Mouse (Mus musculus): ENCODE results near the gene Sec61b. TPM values are rescaled to one million over a fixed set of nuclear protein-coding genes. Genes with fewer than 3 reads are reported as not detected.
A peak's percentile ranks its signal among the peaks of the same experiment; 100 is the strongest.

Gene Sec61b
- total RNA-seq, 2 experiments from 2014 or later, result 45.2 to 49.7 TPM

GRCm38 (mm10) chr4:47474730-47475643, 529 bp downstream of the Sec61b start:
- intact Hi-C loops (cut with DNase I), result loop anchor here (5.0 kb wide), 1 partner anchor 572 kb away; the partner anchor contains the start of gene Nr4a3
- peak in 1 of 2 experiments; percentile 8 for DNase-seq (ENCODE audit: low spot score in 2 of 2)

DNA sequence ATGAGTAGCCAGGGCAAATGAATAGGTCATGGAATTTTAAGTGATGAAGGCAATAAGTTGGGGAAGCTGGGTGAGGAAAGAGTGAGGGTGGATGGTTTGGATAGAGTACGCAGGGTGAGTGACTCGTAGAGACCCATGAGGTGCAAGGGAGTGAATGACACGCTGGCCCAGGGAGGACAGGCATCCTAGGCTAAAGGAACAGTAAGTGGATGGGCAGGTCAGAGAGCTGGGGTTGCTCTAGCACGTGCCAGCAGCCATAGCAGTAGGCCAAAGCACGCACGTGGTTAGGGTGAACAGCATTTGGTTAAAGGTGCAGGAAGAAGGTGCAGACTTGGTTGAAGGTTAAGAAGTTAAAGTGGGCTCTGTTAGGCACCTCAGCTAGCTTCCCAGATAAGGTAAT, 3.1 kb downstream of the Sec61b start:
- DNase-seq (ENCODE audit: low spot score in 2 of 2), result no peak
- intact Hi-C loops (cut with DNase I), result no loop called here

- intact Hi-C loops (cut with DNase I), result no loop called here
- no peak for DNase-seq (ENCODE audit: low spot score in 2 of 2)
These were observed 5.6 kb downstream of the Sec61b start for GRCm38 (mm10) chr4:47480095-47480494.

DNA sequence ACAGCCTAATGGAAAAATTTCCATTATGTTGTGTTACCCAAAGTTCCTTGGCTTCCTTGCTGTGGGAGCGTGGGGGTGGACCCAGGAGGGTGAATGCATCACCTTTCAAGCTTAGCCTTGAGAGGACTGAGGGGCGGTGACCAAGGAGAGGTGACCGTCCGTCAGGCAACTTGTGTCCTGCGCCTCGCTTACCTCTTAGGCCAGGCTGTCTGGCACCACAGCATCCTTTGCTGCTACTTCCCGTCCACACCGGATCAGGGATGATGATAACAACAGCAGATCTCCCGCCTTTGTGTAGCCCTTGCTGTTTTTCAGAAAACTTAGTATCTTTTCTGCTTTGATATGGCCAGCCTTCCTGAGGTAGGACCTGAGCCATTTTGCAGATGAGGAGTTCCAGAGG, 6.1 kb downstream of the Sec61b start:
- intact Hi-C loops (cut with DNase I), result no loop called here

DNA sequence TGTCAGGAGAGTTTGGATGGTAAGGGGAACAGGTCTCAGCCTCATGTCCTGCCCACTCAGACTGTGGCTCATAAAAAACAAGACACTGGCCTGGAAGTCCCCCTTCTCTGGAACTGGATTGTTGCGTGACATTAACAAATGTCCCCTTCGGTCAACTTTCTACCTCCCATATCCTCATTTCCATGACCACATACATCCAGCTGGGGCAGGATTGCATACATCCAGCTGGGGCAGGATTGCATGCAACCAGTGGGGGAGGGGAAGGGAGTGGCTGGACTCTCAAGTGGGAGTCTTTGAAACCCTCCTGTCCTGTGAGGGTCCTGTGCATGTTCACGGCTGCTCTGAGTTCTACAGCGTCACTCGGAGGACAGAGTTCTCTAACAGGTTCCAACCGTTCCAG, 16.8 kb downstream of the Sec61b start:
- DNase-seq (ENCODE audit: low spot score in 2 of 2), result no peak
- intact Hi-C loops (cut with DNase I), result no loop called here

More for the DNA sequence above, 6.1 kb downstream of the Sec61b start:
- DNase-seq (ENCODE audit: low spot score in 2 of 2), result no peak

- no peak for DNase-seq (ENCODE audit: low spot score in 2 of 2)
- intact Hi-C loops (cut with DNase I), result no loop called here
These were observed 18.0 kb downstream of the Sec61b start for GRCm38 (mm10) chr4:47492311-47493086.

- intact Hi-C loops (cut with DNase I), result no loop called here
- no peak for DNase-seq (ENCODE audit: low spot score in 2 of 2)
These were observed 19.0 kb downstream of the Sec61b start for GRCm38 (mm10) chr4:47493456-47493855.

DNA sequence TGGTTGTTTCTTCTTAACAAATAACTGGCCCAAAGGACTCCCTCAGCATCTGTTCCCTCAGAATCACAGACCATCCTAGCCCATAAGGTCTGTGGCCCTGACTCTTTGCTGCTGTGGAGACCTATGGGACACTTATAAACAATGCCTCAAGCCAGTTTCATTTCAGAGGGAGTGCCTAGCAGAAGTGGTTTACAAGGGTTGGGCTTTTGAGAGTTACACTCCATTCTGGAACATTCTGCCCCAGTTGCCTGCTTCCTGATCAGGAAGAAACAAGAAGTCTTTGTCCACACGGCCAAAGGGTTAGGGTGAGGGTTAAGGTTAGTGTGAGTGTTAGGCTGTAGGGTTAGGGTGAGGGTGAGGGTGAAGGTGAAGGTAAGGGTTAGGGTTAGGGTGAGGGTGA, 19.7 kb downstream of the Sec61b start:
- intact Hi-C loops (cut with DNase I), result no loop called here
- no peak for DNase-seq (ENCODE audit: low spot score in 2 of 2)

DNA sequence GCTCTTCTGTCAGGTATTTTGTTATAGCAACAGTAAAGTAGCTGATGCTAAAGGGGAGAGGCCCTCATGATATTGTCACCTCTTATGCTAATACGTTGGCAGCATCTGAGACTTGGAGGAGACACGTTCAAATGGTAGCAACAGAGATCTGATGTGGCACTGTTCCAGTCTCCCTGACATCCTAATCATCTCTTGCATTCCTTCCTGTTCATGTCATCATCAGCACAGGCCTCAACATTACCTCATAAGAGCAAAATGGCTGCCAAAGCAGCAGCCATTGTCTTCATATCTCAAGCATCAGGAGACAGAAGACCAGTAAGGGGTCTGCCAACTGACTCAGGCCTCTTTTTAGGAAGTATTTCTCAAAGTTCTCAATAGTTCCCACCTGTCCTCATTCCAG, 20.2 kb downstream of the Sec61b start:
- intact Hi-C loops (cut with DNase I), result no loop called here
- DNase-seq (ENCODE audit: low spot score in 2 of 2), result no peak

DNA sequence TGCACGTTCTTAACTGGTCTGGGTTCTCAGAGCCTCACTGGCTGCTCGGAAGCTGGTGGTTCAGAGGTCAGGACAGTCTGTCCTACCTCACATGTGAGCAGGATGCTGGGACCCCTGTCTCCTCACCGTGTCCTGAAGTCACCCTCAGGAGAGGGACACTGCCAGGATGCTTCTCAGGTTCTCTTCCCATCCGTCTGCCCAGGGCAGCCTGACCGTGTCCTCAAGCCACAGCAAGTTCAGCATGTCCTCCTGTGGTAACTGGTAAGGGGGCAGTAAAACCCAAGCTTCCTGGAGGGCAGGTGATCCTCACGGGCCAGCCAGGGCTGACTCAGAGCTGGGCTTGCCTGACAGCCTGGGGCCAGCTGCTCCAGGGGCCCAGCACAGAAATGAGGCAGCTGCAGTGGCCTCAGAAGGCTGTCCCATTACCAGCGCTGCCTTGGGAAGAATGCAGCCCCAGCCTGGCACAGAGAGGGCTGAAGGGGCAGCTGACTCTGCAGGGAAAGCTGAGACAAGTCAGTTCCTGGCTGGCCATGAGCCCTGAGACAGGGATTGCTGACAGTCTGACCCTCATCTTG, 23.4 kb downstream of the Sec61b start:
- no peak for DNase-seq (ENCODE audit: low spot score in 2 of 2)
- intact Hi-C loops (cut with DNase I), result no loop called here

DNA sequence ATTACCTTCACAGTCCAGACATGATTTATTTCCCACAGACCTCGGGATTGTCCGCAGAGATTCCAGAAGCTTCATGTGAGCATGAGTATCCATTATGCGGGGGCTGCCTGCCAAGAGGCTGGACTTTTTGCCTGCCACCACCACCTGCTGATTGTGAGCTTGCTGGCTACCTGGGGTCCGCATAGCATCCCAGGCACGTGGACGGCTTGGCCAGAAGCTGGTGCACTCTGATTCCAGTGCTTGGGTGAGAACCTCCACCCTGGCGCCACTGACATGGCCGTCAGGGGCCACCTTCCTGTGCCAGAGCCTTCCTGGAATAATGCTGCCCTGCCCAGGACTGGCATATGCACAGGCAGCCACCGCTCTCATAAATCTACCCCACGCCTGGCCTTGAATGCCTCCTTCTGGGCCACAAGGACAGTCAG, 24.7 kb downstream of the Sec61b start:
- intact Hi-C loops (cut with DNase I), result no loop called here
- no peak for DNase-seq (ENCODE audit: low spot score in 2 of 2)

- DNase-seq (ENCODE audit: low spot score in 2 of 2), result peak; percentile 37 to 40
- intact Hi-C loops (cut with DNase I), result no loop called here
These were observed 28.1 kb downstream of the Sec61b start for GRCm38 (mm10) chr4:47502546-47502971.

GRCm38 (mm10) chr4:47503045-47503444, 28.6 kb downstream of the Sec61b start:
- DNase-seq (ENCODE audit: low spot score in 2 of 2), result no peak
- intact Hi-C loops (cut with DNase I), result no loop called here

DNA sequence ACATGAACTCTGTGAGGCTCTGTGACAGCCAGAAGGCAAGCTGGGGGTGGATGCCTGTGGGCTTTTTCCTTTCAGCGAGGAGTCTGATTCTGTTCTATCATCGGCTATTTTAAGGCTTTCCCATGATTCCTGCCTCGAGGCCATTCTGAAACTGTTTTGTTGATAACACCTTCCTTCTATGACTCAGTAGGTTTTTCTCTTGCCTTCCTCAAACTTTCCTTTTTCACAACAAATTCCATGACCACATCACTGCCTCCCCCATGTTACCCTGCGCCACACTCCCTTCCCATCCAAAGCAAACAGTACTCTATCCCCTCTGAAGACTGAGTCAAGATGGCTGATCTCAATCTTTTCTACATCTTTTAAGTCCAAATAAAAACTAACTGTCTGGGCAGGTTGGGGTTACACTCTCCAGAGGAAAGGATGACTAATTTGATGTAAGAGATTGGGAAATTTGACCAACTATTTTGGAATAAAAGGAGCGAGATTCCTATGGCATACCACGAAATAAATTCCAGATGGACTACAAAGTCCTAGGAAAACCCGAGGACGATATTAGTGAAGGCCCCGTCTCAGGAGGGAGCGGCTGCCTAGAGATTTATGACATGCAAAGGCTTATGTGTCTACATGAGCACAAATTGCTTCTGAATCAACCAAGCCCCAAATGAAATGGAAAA, 30.5 kb downstream of the Sec61b start:
- DNase-seq (ENCODE audit: low spot score in 2 of 2), result no peak
- intact Hi-C loops (cut with DNase I), result no loop called here

- peak; percentile 9 to 23 for DNase-seq (ENCODE audit: low spot score in 2 of 2)
- intact Hi-C loops (cut with DNase I), result no loop called here
These were observed 44.2 kb downstream of the Sec61b start for GRCm38 (mm10) chr4:47518551-47519181.

DNA sequence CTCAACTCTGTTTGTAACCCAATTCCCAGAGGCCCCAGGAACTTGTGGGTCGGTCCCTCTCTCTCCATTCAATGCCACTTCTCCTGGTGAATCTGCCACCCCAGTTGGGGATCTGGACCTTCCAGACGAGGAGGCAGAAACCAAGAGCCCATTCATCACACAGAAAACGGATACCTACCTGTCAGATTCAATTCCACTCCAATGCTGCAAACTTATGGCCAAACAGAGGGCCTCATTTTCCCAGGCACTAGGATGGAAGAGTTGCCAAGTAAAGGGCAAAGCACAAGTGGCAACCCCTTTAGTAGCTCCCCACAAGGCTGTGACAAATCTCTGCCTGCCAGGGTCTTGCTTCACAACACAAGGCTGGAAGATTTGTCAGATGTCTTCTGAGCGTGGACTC, 45.6 kb downstream of the Sec61b start:
- intact Hi-C loops (cut with DNase I), result loop anchor here (5.0 to 10.0 kb wide), 2 partner anchors 527 to 865 kb away; partner anchors contain the start of gene Nr4a3
- DNase-seq (ENCODE audit: low spot score in 2 of 2), result no peak

DNA sequence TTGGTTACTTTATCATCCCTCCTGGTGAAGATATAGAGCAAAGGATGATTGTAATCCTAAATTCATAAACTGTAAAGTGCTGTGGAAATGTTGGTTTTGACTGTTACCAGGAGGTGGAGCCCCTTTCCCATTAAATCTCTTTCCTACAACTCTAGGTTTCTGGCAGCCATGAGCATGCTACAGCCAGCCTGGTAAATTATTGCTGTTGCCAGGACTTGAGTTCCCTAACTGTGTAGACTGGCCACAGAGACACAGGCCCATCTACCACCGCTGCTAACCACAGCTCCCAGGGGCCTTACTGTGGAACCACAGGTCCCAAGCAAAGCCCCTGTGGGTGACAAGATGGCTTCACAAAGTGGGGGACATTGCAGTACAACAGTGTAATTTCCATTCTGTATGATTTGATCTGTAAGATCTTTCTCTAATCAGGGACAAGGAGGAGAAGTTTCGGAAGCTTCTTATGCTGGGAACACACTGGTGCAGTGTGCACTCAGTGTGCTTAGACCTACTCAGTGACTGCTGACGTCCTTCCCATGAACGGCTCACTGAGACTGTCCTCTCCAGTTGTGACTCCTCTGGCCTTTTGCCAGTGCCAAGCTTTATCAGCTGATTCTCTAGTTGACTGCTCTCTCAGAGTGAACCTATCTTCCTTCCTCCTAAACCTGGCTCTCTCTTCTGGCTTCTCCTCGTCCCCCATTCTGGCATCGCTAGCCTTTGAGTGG, 47.6 kb downstream of the Sec61b start:
- peak in 1 of 2 experiments; percentile 18 for DNase-seq (ENCODE audit: low spot score in 2 of 2)
- intact Hi-C loops (cut with DNase I), result loop anchor here (5.0 to 10.0 kb wide), 2 partner anchors 525 to 863 kb away; partner anchors contain the start of gene Nr4a3

- DNase-seq (ENCODE audit: low spot score in 2 of 2), result no peak
- intact Hi-C loops (cut with DNase I), result loop anchor here (10.0 kb wide), 1 partner anchor 855 kb away; no protein-coding TSS in a partner anchor
These were observed 55.4 kb downstream of the Sec61b start for GRCm38 (mm10) chr4:47529866-47530265.

Data from left cerebral cortex, postnatal 36 days (tissue).